Mouse (Mus musculus): ENCODE measurements around the gene Zfp687.

- TF ChIP-seq CTCF (IDR thresholded peaks at IDR 0.05; ENCODE audit: borderline replicate concordance, insufficient read depth, low read length) (no peak), POLR2A (IDR thresholded peaks at IDR 0.05; ENCODE audit: low read depth, low read length) (no peak; the same call in 1 of the 2 replicates)
These were observed 55.4 kb downstream of the Zfp687 start for GRCm38 (mm10) chr3:94959871-94960270.

Measured in embryonic fibroblast, embryonic 13.5 days (primary cell).